Mouse (Mus musculus) embryonic fibroblast, embryonic 13.5 days (primary cell): ENCODE measurements around the gene Oip5. TPM values are rescaled to one million over a fixed set of nuclear protein-coding genes. Genes with fewer than 3 reads are reported as not detected.

Experiments used
- H3K27ac ChIP-seq: 2 replicates; pipeline ENCODE4 v1.5.1; 2012; ENCODE audit warnings: low read length, control low read depth, inconsistent platforms; ENCODE audit not compliant: insufficient read depth
- H3K4me1 ChIP-seq: 2 replicates; pipeline ENCODE4 v1.6.1; 2011; ENCODE audit warnings: low read length; ENCODE audit not compliant: control insufficient read depth, insufficient read depth
- H3K4me3 ChIP-seq: 2 replicates; pipeline ENCODE4 v1.5.1; 2011; ENCODE audit warnings: mild to moderate bottlenecking, control low read depth, low read length; ENCODE audit not compliant: insufficient read depth
- CTCF ChIP-seq: IDR thresholded peaks from 2 replicates; pipeline ENCODE4 v1.5.1; 2011; ENCODE audit warnings: mild to moderate bottlenecking, control low read depth, low read length, moderate library complexity, borderline replicate concordance; ENCODE audit not compliant: insufficient read depth
- POLR2A ChIP-seq: IDR thresholded peaks from 2 replicates; pipeline ENCODE4 v1.6.1; 2011; ENCODE audit warnings: low read depth, mild to moderate bottlenecking, control low read depth, low read length, moderate library complexity
- polyA plus RNA-seq: library from polyadenylated mRNA; stranded (reverse); fragments of >200 nt; gene quantifications from 2 replicates; pipeline ENCODE4 v1.2.4, GENCODE M21; 2011; ENCODE audit warnings: low read depth; ENCODE audit not compliant: missing spikeins, insufficient read length

The Oip5 gene
- polyA plus RNA-seq, 1 experiment, result 11.1 TPM

DNA sequence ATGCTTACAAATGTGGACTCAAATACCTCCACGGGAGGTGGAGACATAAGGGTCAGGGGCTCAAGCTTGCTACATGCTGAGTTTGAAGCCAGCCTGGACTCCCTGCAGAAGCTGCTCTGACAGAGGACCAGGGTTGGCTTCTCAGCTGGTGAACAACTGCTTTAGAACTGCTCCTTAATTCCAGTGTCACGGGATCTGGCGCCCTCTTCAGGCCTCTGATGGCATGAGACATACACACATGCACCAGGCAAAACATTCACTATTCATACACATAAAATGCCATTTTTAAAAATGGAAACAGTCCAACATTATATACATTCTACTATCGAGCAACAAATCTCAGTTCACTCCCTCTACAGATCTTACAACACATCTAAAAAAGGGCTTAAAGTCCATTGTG lies 30.9 kb downstream of the Oip5 start:
- Histone ChIP-seq H3K4me1 (no peaks in the 10 kb centered on the region), H3K4me3 (no peak overlapping the region), H3K27ac (no peak overlapping the region)
- TF ChIP-seq POLR2A, result no peak
- TF ChIP-seq CTCF, result peak; percentile 61; the same call in 1 of the 2 replicates

- Histone ChIP-seq H3K4me1 (no peaks in the 10 kb centered on the region), H3K27ac (no peak overlapping the region), H3K4me3 (no peak overlapping the region)
- TF ChIP-seq POLR2A (no peak), CTCF (no peak)
Measured at GRCm38 (mm10) chr2:119584282-119584681, 34.0 kb downstream of the Oip5 start.

DNA sequence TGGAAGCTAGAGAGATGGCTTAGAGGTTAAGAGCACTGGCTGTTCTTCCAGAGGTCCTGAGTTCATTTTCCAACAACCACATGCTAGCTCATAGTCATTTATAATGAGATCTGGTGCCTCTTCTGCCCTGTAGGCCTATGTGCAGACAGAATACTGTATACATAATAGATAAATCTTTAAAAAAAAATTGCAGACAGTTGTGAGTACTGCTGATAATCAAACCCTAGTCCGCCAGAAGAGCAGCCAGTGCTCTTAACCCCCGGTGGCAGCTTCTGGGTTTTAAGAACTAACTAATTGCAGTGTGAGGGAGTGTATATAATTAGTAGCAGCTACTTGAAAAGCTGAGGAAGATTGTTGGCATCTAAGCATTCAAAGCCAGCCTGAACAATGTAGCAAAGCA lies 34.8 kb downstream of the Oip5 start:
- Histone ChIP-seq H3K27ac (no peak overlapping the region), H3K4me1 (no peaks in the 10 kb centered on the region), H3K4me3 (no peak overlapping the region)
- no peak for TF ChIP-seq CTCF
- no peak for TF ChIP-seq POLR2A

DNA sequence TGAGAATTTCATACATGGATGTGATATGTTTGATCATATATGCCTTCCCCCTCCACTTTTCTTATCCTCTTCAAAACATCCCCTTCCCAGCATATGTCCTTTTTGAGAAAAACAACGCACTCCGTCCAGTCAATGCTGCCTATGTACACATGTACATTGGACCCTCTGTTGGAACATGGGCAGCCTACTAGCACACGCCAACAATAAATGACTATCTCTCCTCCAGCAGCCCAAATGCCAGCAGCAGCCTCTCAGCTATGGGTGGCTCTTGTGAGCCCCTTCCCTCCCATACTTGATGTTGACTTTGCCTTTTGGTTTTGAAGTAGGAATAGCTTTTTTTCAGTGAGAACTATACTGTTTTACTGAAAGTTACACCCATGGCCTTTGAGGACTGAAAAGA lies 36.7 kb downstream of the Oip5 start:
- H3K4me1 ChIP-seq, result no peaks in the 10 kb centered on the region
- TF ChIP-seq POLR2A (no peak), CTCF (no peak)
- H3K27ac ChIP-seq, result no peak overlapping the region
- H3K4me3 ChIP-seq, result no peak overlapping the region

DNA sequence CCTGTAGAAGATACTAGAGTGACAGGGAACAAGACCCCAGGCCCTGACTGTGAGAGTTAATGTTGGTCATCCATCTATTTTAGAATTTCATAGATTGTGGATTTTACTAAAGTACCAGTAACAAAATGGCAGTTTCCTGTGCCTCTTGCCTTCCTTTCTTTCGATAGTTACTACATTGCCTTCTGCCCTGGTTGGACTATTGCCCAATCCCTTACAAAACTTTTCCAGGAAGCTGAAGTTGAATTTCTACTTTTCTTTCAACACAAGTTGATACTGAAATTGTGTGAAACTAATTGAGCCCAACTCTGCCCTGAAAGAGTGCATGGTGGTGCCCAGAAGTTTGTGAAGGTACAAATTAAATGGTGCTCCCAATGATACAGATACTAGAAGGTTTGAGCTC lies 45.8 kb downstream of the Oip5 start:
- Histone ChIP-seq H3K27ac (no peak overlapping the region), H3K4me3 (no peak overlapping the region), H3K4me1 (no peaks in the 10 kb centered on the region)
- no peak for TF ChIP-seq CTCF
- TF ChIP-seq POLR2A, result no peak

DNA sequence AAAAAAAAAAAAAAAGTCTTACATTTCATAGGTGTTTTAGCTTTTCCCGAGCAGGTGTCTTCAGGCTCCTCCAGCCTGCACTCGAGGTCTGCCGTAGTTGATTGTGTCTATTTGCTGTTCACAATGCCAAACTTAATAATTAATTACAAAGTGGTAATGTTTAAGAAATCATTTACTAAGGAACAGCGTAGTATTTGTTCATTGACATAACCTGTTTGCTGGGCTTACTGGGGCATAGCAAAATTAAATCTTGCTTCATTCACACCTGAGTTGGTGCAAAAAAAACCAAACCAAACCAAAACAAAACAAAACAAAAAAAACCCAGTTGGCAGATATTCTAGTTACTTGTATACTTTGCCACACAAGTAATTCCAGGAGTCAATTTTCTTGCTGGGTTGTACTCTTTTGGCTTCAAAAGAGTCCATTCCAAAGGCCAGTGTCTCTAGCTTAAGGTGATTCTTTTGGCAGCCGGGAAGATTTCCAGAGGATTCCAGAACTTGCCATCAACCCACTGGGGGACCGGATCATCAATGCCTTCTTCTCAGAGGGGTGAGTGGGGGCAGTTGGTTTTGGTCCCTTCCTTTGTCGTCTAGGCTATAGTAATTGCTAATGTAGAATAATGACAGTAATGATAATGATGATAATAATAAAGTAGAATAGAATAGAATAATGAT lies 52.0 kb downstream of the Oip5 start:
- Histone ChIP-seq H3K4me1 (no peaks in the 10 kb centered on the region), H3K4me3 (no peak overlapping the region), H3K27ac (no peak overlapping the region)
- no peak for TF ChIP-seq POLR2A
- TF ChIP-seq CTCF, result no peak

GRCm38 (mm10) chr2:119565284-119565683 lies 53.0 kb downstream of the Oip5 start:
- TF ChIP-seq CTCF, result no peak
- no peaks in the 10 kb centered on the region for H3K4me1 ChIP-seq
- H3K4me3 ChIP-seq, result no peak overlapping the region
- H3K27ac ChIP-seq, result no peak overlapping the region

GRCm38 (mm10) chr2:119561794-119562193 lies 56.5 kb downstream of the Oip5 start:
- TF ChIP-seq POLR2A, result no peak
- TF ChIP-seq CTCF, result no peak
- Histone ChIP-seq H3K27ac (no peak overlapping the region), H3K4me1 (no peaks in the 10 kb centered on the region), H3K4me3 (no peak overlapping the region)

Other genes starting within 250 kb of the Oip5 start
- gene Ino80, start 140.8 kb downstream of the Oip5 start, polyA plus RNA-seq, result 21.8 and 24.6 TPM in 2 replicates
- gene Exd1, start 70.8 kb downstream of the Oip5 start, polyA plus RNA-seq, result 0.94 and 1.1 TPM in 2 replicates
- gene Chp1, start 70.8 kb downstream of the Oip5 start, polyA plus RNA-seq, result 113 and 129 TPM in 2 replicates
- 33.0 and 59.3 TPM in 2 replicates for gene Nusap1, start 171 bp downstream of the Oip5 start, polyA plus RNA-seq
- 29.9 and 31.3 TPM in 2 replicates for gene Ndufaf1, start 44.4 kb upstream of the Oip5 start, polyA plus RNA-seq
- 27.9 and 31.2 TPM in 2 replicates for gene Rtf1, start 56.6 kb upstream of the Oip5 start, polyA plus RNA-seq
- gene Itpka, start 123.9 kb upstream of the Oip5 start, polyA plus RNA-seq, result not detected in 2 replicates
- not detected in 2 replicates for gene Ltk, start 142.0 kb upstream of the Oip5 start, polyA plus RNA-seq
- 12.2 and 13.0 TPM in 2 replicates for gene Rpap1, start 169.1 kb upstream of the Oip5 start, polyA plus RNA-seq
- gene Tyro3, start 179.3 kb upstream of the Oip5 start, polyA plus RNA-seq, result 17.8 and 19.9 TPM in 2 replicates